Mouse (Mus musculus) layer of hippocampus, postnatal 10 days (tissue): ENCODE measurements around the gene E2f7. TPM values are rescaled to one million over a fixed set of nuclear protein-coding genes. Genes with fewer than 3 reads are reported as not detected.

Experiments
- total RNA-seq, 2 experiments: library from RNA; stranded (reverse); gene quantifications; 2 replicates each; pipeline ENCODE4 v1.2.3; 2021

E2f7 gene
- total RNA-seq, 2 experiments from 2014 or later = 1.7 to 2.1 TPM

Other genes with a start within 250 kb of the E2f7 start
- gene Csrp2, start 174.3 kb downstream of the E2f7 start, total RNA-seq = 10 to 100 TPM; 76.9 to 77.5 TPM